In the genomic region with DNA sequence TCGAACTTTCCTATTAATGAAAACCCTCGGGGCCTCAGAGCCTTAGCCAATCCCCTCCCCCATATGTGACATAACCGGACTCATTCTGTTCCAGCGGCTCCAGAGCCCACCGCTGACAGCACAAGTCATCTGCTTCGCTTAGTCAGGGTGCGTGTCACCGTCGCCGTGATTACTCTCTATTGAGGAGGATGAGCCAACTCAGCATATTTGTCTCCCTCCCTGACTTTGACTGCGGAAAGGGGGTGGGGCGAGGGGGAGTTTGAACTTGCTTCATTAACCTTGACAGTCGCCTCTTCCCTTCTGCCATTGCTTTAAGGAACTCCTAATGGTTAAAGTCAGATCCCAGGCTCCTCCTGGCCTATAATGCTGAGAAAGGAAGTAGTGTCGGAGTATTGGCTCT, we compare ENCODE assay signal across 9 mouse cellular contexts. TPM values are rescaled to one million over a fixed set of nuclear protein-coding genes. Genes with fewer than 3 reads are reported as not detected.
DNase-seq lines count a peak whose midpoint lies in the region; ATAC-seq and TF ChIP-seq lines count a peak whose summit lies in the region.
"Had no signal": no experiment of that assay in that cellular context is flagged by ENCODE, and none has a peak within 500 bp of the region (broad histone marks: within the 10 kb centered on the region; RNA-seq: fewer than 3 reads in every experiment).

No protein-coding gene starts in this region.

- TF ChIP-seq CTCF in bone marrow macrophage, adult 2 months (IDR thresholded peaks at IDR 0.05; ENCODE audit: low read depth, low read length): no peak

- ATAC-seq in heart, embryonic 13.5 days (ENCODE audit: extremely low read depth, insufficient number of reproducible peaks, low FRiP score, low TSS enrichment): peak; percentile 64; the same call in 1 of the 2 replicates
- no peak for ATAC-seq in liver, embryonic 12.5 days

- H3K4me3 ChIP-seq in heart, embryonic 13.5 days: peak overlapping the region; percentile 40
- H3K4me3 ChIP-seq in bone marrow macrophage, adult 2 months (ENCODE audit: insufficient read depth, low read length): peak overlapping the region; percentile 38
- H3K4me3 ChIP-seq in liver, embryonic 12.5 days: no peak overlapping the region

- peaks cover 23% of the 10 kb centered on the region for H3K4me1 ChIP-seq in heart, embryonic 13.5 days
- peaks cover 14% of the 10 kb centered on the region for H3K4me1 ChIP-seq in bone marrow macrophage, adult 2 months (ENCODE audit: control insufficient read depth, insufficient read depth, low read length)
- H3K4me1 ChIP-seq in liver, embryonic 12.5 days: peaks cover 10% of the 10 kb centered on the region; the same call in 1 of the 2 replicates

- H3K27me3 ChIP-seq in heart, embryonic 13.5 days (replicated peaks): no peaks in the 10 kb centered on the region
- peaks cover 35% of the 10 kb centered on the region for H3K27me3 ChIP-seq in liver, embryonic 12.5 days (replicated peaks)

- H3K9ac ChIP-seq in heart, embryonic 13.5 days: peak overlapping the region; percentile 67
- no peak overlapping the region for H3K9ac ChIP-seq in liver, embryonic 12.5 days

- no peak for DNase-seq in heart, adult 18-20 months
- DNase-seq in heart, postnatal 4 days: peak; percentile 45
- peak; percentile 83 for DNase-seq in retina, postnatal 1 day
- DNase-seq in right cerebral cortex, postnatal 36 days (ENCODE audit: low spot score in 2 of 2): no peak
- no peak for DNase-seq in layer of hippocampus, postnatal 25 days (ENCODE audit: extremely low spot score in 1 of 2, low spot score in 1 of 2)

- 0 out of 2 replicates have a peak overlapping the region, but pooled peaks have one; percentile 20 for H3K27ac ChIP-seq in heart, embryonic 13.5 days (replicated peaks)
- H3K27ac ChIP-seq in bone marrow macrophage, adult 2 months (ENCODE audit: insufficient read depth, low read depth, low read length): no peak overlapping the region
- H3K27ac ChIP-seq in liver, embryonic 12.5 days: no peak overlapping the region

- no peaks in the 10 kb centered on the region for H3K9me3 ChIP-seq in heart, embryonic 13.5 days
- H3K9me3 ChIP-seq in liver, embryonic 12.5 days (replicated peaks): no peaks in the 10 kb centered on the region
- H3K9me3 ChIP-seq: G1E had no signal

- TF ChIP-seq POLR2A in bone marrow macrophage, adult 2 months (IDR thresholded peaks at IDR 0.05; ENCODE audit: borderline replicate concordance, low read depth, low read length): no peak

- 9% methylated on average over 14 of the region's 14 CpGs for WGBS in heart, embryonic 13.5 days
- 2% methylated on average over 14 of the region's 14 CpGs for WGBS in liver, embryonic 12.5 days (ENCODE audit: insufficient replicate concordance)

- peak overlapping the region; percentile 70 for H3K4me2 ChIP-seq in heart, embryonic 13.5 days
- peak overlapping the region; percentile 40 for H3K4me2 ChIP-seq in liver, embryonic 12.5 days

- no peaks in the 10 kb centered on the region for H3K36me3 ChIP-seq in heart, embryonic 13.5 days
- no peaks in the 10 kb centered on the region for H3K36me3 ChIP-seq in liver, embryonic 12.5 days
- H3K36me3 ChIP-seq: G1E had no signal

RNA-seq across cellular contexts. Expression of gene Pcnx, which starts 14.8 kb away (rescaled TPM):
- polyA plus RNA-seq in heart, embryonic 13.5 days (2015; fragmentation: Nextera tagmentation; extraction: Ambion mirVana): 8.8 and 9.0 TPM in 2 replicates
- total RNA-seq in heart, adult 18-20 months (2021): 10 to 100 TPM; 59.0 to 63.6 TPM
- polyA plus RNA-seq in bone marrow macrophage, adult 2 months (2012; ENCODE audit: insufficient read depth, insufficient read length, missing spikeins): 24.9 and 25.7 TPM in 2 replicates
- total RNA-seq in heart, postnatal 4 days (2021): 10 to 100 TPM; 71.6 to 86.7 TPM
- 2.7 TPM in 2 replicates for polyA plus RNA-seq in liver, embryonic 12.5 days (2016; fragmentation: Nextera tagmentation; extraction: Ambion mirVana)
- 100 to 1,000 TPM in 1 of 2 experiments, 10 to 100 TPM in 1; 93.8 to 110 TPM for total RNA-seq in layer of hippocampus, postnatal 25 days (2021)
- polyA plus RNA-seq: G1E had no signal

Comparison
In these comparisons a context has a peak if more than half of its experiments do, and no peak if none do; other contexts are left out.
1. DNase-seq: peak in heart, postnatal 4 days (single experiment) and retina, postnatal 1 day (single experiment); none in heart, adult 18-20 months (0 of 2), right cerebral cortex, postnatal 36 days (0 of 2) and layer of hippocampus, postnatal 25 days (0 of 2).